Mouse (Mus musculus) liver, embryonic 14.5 days (tissue): ENCODE data around the gene Aqp7.

Experiments
- CTCF ChIP-seq: IDR thresholded peaks from 2 replicates; pipeline ENCODE4 v1.5.1; 2016; ENCODE audit warnings: antibody characterized with exemption, low read depth, control low read depth
- EP300 ChIP-seq: IDR thresholded peaks from 2 replicates; pipeline ENCODE4 v1.6.1; 2016; ENCODE audit warnings: antibody characterized with exemption, low read depth

DNA sequence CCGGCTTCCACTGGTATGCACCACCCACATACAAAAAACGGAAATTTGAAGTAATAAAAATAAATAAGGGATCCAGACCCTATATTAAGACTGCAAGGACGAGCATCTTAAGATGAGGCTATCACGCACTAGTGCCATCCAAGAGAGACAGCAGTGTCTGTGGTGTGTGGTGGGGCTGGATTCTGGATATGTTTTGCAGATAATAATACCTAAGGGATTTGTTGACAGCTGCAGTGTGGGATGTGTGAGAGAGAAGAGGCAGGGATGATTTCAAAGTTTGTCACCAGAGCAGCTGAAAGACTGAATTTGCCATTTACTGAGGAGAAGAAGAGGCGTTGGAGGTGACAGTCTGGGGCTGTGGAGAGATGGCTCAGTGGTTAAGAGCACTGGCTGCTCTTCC is 18.6 kb downstream of the Aqp7 start:
- no peak for TF ChIP-seq CTCF
- TF ChIP-seq EP300 = no peak
